Mouse (Mus musculus): ENCODE measurements around the gene Rufy3. TPM values are rescaled to one million over a fixed set of nuclear protein-coding genes. Genes with fewer than 3 reads are reported as not detected.

Gene Rufy3
- polyA plus RNA-seq, 1 experiment from 2014 or later = 9.9 TPM

GRCm38 (mm10) chr5:88602030-88602429, 37.2 kb downstream of the Rufy3 start:
- H3K4me1 ChIP-seq (ENCODE audit: control insufficient read depth, insufficient read depth, low read length) = no peaks in the 10 kb centered on the region
- ATAC-seq (ENCODE audit: insufficient number of reproducible peaks, low FRiP score, low TSS enrichment, low read depth) (no peak), DNase-seq (ENCODE audit: low spot score) (no peak)
- H3K27me3 ChIP-seq (ENCODE audit: control insufficient read depth, insufficient read depth, low read length) = no peaks in the 10 kb centered on the region
- no peak overlapping the region for H3K4me2 ChIP-seq (ENCODE audit: low read depth, severe bottlenecking)
- no peak overlapping the region for H3K4me3 ChIP-seq (ENCODE audit: low read depth, low read length)
- H3K27ac ChIP-seq (replicated peaks; ENCODE audit: low read depth, low read length) = no peak overlapping the region
- 86% methylated on average over 2 of the region's 2 CpGs for WGBS
- no peaks in the 10 kb centered on the region for H3K9me3 ChIP-seq (ENCODE audit: control insufficient read depth, low read length)
- no peak overlapping the region for H3K9ac ChIP-seq (ENCODE audit: low read length)
- H3K36me3 ChIP-seq (ENCODE audit: control insufficient read depth, insufficient read depth, low read length) = no peaks in the 10 kb centered on the region

GRCm38 (mm10) chr5:88602713-88603112, 37.9 kb downstream of the Rufy3 start:
- WGBS = 84% methylated on average over 3 of the region's 3 CpGs
- Histone ChIP-seq H3K9me3 (ENCODE audit: control insufficient read depth, low read length) (no peaks in the 10 kb centered on the region), H3K27me3 (ENCODE audit: control insufficient read depth, insufficient read depth, low read length) (no peaks in the 10 kb centered on the region), H3K27ac (replicated peaks; ENCODE audit: low read depth, low read length) (no peak overlapping the region), H3K4me2 (ENCODE audit: low read depth, severe bottlenecking) (no peak overlapping the region), H3K4me1 (ENCODE audit: control insufficient read depth, insufficient read depth, low read length) (no peaks in the 10 kb centered on the region), H3K9ac (ENCODE audit: low read length) (no peak overlapping the region), H3K36me3 (ENCODE audit: control insufficient read depth, insufficient read depth, low read length) (no peaks in the 10 kb centered on the region), H3K4me3 (ENCODE audit: low read depth, low read length) (no peak overlapping the region)
- DNase-seq (ENCODE audit: low spot score) = no peak
- no peak for ATAC-seq (ENCODE audit: insufficient number of reproducible peaks, low FRiP score, low TSS enrichment, low read depth)

- Histone ChIP-seq H3K36me3 (ENCODE audit: control insufficient read depth, insufficient read depth, low read length) (no peaks in the 10 kb centered on the region), H3K4me1 (ENCODE audit: control insufficient read depth, insufficient read depth, low read length) (no peaks in the 10 kb centered on the region), H3K4me3 (ENCODE audit: low read depth, low read length) (no peak overlapping the region), H3K4me2 (ENCODE audit: low read depth, severe bottlenecking) (no peak overlapping the region), H3K9me3 (ENCODE audit: control insufficient read depth, low read length) (no peaks in the 10 kb centered on the region), H3K27ac (replicated peaks; ENCODE audit: low read depth, low read length) (no peak overlapping the region), H3K27me3 (ENCODE audit: control insufficient read depth, insufficient read depth, low read length) (no peaks in the 10 kb centered on the region), H3K9ac (ENCODE audit: low read length) (no peak overlapping the region)
- WGBS = 91% methylated on average over 3 of the region's 3 CpGs
- DNase-seq (ENCODE audit: low spot score) (no peak), ATAC-seq (ENCODE audit: insufficient number of reproducible peaks, low FRiP score, low TSS enrichment, low read depth) (no peak)
Measured at GRCm38 (mm10) chr5:88604046-88604445, 39.2 kb downstream of the Rufy3 start.

- Histone ChIP-seq H3K36me3 (ENCODE audit: control insufficient read depth, insufficient read depth, low read length) (no peaks in the 10 kb centered on the region), H3K9me3 (ENCODE audit: control insufficient read depth, low read length) (no peaks in the 10 kb centered on the region), H3K27ac (replicated peaks; ENCODE audit: low read depth, low read length) (no peak overlapping the region), H3K4me2 (ENCODE audit: low read depth, severe bottlenecking) (no peak overlapping the region), H3K4me1 (ENCODE audit: control insufficient read depth, insufficient read depth, low read length) (no peaks in the 10 kb centered on the region), H3K4me3 (ENCODE audit: low read depth, low read length) (no peak overlapping the region), H3K27me3 (ENCODE audit: control insufficient read depth, insufficient read depth, low read length) (no peaks in the 10 kb centered on the region), H3K9ac (ENCODE audit: low read length) (no peak overlapping the region)
- ATAC-seq (ENCODE audit: insufficient number of reproducible peaks, low FRiP score, low TSS enrichment, low read depth) (no peak), DNase-seq (ENCODE audit: low spot score) (no peak)
- 84% methylated on average over 7 of the region's 7 CpGs for WGBS
Measured at GRCm38 (mm10) chr5:88604641-88605358, 40.0 kb downstream of the Rufy3 start.

- Histone ChIP-seq H3K4me1 (ENCODE audit: control insufficient read depth, insufficient read depth, low read length) (no peaks in the 10 kb centered on the region), H3K9ac (ENCODE audit: low read length) (no peak overlapping the region), H3K36me3 (ENCODE audit: control insufficient read depth, insufficient read depth, low read length) (no peaks in the 10 kb centered on the region), H3K4me2 (ENCODE audit: low read depth, severe bottlenecking) (no peak overlapping the region), H3K9me3 (ENCODE audit: control insufficient read depth, low read length) (no peaks in the 10 kb centered on the region), H3K27me3 (ENCODE audit: control insufficient read depth, insufficient read depth, low read length) (no peaks in the 10 kb centered on the region), H3K27ac (replicated peaks; ENCODE audit: low read depth, low read length) (no peak overlapping the region), H3K4me3 (ENCODE audit: low read depth, low read length) (no peak overlapping the region)
- no peak for DNase-seq (ENCODE audit: low spot score)
- 84% methylated on average over 1 of the region's 1 CpGs for WGBS
- no peak for ATAC-seq (ENCODE audit: insufficient number of reproducible peaks, low FRiP score, low TSS enrichment, low read depth)
Measured at GRCm38 (mm10) chr5:88614129-88614528, 49.3 kb downstream of the Rufy3 start.

GRCm38 (mm10) chr5:88616988-88617387, 52.1 kb downstream of the Rufy3 start:
- H3K36me3 ChIP-seq (ENCODE audit: control insufficient read depth, insufficient read depth, low read length) = 0 out of 2 replicates have a peak, but pooled peaks cover 3% of the 10 kb centered on the region
- WGBS = 85% methylated on average over 4 of the region's 4 CpGs

GRCm38 (mm10) chr5:88627545-88627944, 62.7 kb downstream of the Rufy3 start:
- Histone ChIP-seq H3K4me1 (ENCODE audit: control insufficient read depth, insufficient read depth, low read length) (no peaks in the 10 kb centered on the region), H3K27ac (replicated peaks; ENCODE audit: low read depth, low read length) (no peak overlapping the region), H3K27me3 (ENCODE audit: control insufficient read depth, insufficient read depth, low read length) (no peaks in the 10 kb centered on the region), H3K9me3 (ENCODE audit: control insufficient read depth, low read length) (no peaks in the 10 kb centered on the region), H3K4me2 (ENCODE audit: low read depth, severe bottlenecking) (no peak overlapping the region), H3K9ac (ENCODE audit: low read length) (no peak overlapping the region), H3K4me3 (ENCODE audit: low read depth, low read length) (no peak overlapping the region), H3K36me3 (ENCODE audit: control insufficient read depth, insufficient read depth, low read length) (no peaks in the 10 kb centered on the region)
- ATAC-seq (ENCODE audit: insufficient number of reproducible peaks, low FRiP score, low TSS enrichment, low read depth) = no peak
- 84% methylated on average over 4 of the region's 4 CpGs for WGBS
- no peak for DNase-seq (ENCODE audit: low spot score)

More at GRCm38 (mm10) chr5:88616988-88617387, 52.1 kb downstream of the Rufy3 start:
- Histone ChIP-seq H3K9me3 (ENCODE audit: control insufficient read depth, low read length) (no peaks in the 10 kb centered on the region), H3K27ac (replicated peaks; ENCODE audit: low read depth, low read length) (no peak overlapping the region), H3K4me3 (ENCODE audit: low read depth, low read length) (no peak overlapping the region), H3K4me1 (ENCODE audit: control insufficient read depth, insufficient read depth, low read length) (no peaks in the 10 kb centered on the region), H3K4me2 (ENCODE audit: low read depth, severe bottlenecking) (no peak overlapping the region), H3K9ac (ENCODE audit: low read length) (no peak overlapping the region), H3K27me3 (ENCODE audit: control insufficient read depth, insufficient read depth, low read length) (no peaks in the 10 kb centered on the region)
- no peak for ATAC-seq (ENCODE audit: insufficient number of reproducible peaks, low FRiP score, low TSS enrichment, low read depth)
- DNase-seq (ENCODE audit: low spot score) = no peak

GRCm38 (mm10) chr5:88629125-88629524, 64.3 kb downstream of the Rufy3 start:
- Histone ChIP-seq H3K9me3 (ENCODE audit: control insufficient read depth, low read length) (no peaks in the 10 kb centered on the region), H3K4me3 (ENCODE audit: low read depth, low read length) (no peak overlapping the region), H3K4me2 (ENCODE audit: low read depth, severe bottlenecking) (no peak overlapping the region), H3K36me3 (ENCODE audit: control insufficient read depth, insufficient read depth, low read length) (no peaks in the 10 kb centered on the region), H3K4me1 (ENCODE audit: control insufficient read depth, insufficient read depth, low read length) (no peaks in the 10 kb centered on the region), H3K9ac (ENCODE audit: low read length) (no peak overlapping the region), H3K27ac (replicated peaks; ENCODE audit: low read depth, low read length) (no peak overlapping the region), H3K27me3 (ENCODE audit: control insufficient read depth, insufficient read depth, low read length) (no peaks in the 10 kb centered on the region)
- ATAC-seq (ENCODE audit: insufficient number of reproducible peaks, low FRiP score, low TSS enrichment, low read depth) (0 out of 2 replicates have a peak, but pooled peaks have one; percentile 22), DNase-seq (ENCODE audit: low spot score) (peak; percentile 36)
- 40% methylated on average over 11 of the region's 11 CpGs for WGBS

- no peak for ATAC-seq (ENCODE audit: insufficient number of reproducible peaks, low FRiP score, low TSS enrichment, low read depth)
Measured at GRCm38 (mm10) chr5:88629987-88630386, 65.1 kb downstream of the Rufy3 start.

More at GRCm38 (mm10) chr5:88629987-88630386, 65.1 kb downstream of the Rufy3 start:
- no peak overlapping the region for H3K4me3 ChIP-seq (ENCODE audit: low read depth, low read length)
- WGBS = 86% methylated on average over 8 of the region's 8 CpGs
- no peaks in the 10 kb centered on the region for H3K27me3 ChIP-seq (ENCODE audit: control insufficient read depth, insufficient read depth, low read length)
- no peaks in the 10 kb centered on the region for H3K9me3 ChIP-seq (ENCODE audit: control insufficient read depth, low read length)
- H3K27ac ChIP-seq (replicated peaks; ENCODE audit: low read depth, low read length) = no peak overlapping the region
- no peak for DNase-seq (ENCODE audit: low spot score)
- H3K9ac ChIP-seq (ENCODE audit: low read length) = no peak overlapping the region
- no peaks in the 10 kb centered on the region for H3K4me1 ChIP-seq (ENCODE audit: control insufficient read depth, insufficient read depth, low read length)
- no peaks in the 10 kb centered on the region for H3K36me3 ChIP-seq (ENCODE audit: control insufficient read depth, insufficient read depth, low read length)
- no peak overlapping the region for H3K4me2 ChIP-seq (ENCODE audit: low read depth, severe bottlenecking)

All from limb, embryonic 11.5 days (tissue).